Mouse (Mus musculus) hindbrain, embryonic 15.5 days (tissue): ENCODE results near the gene Snip1. TPM values are rescaled to one million over a fixed set of nuclear protein-coding genes. Genes with fewer than 3 reads are reported as not detected.

Experiments used
- ATAC-seq: fragments of 200-750 bp; cut with Nextera tagmentation; 2 replicates; pipeline ENCODE4 v1.8.0; 2017; ENCODE audit warnings: low read depth, moderate number of reproducible peaks, moderate TSS enrichment; ENCODE audit not compliant: low FRiP score
- H3K27ac ChIP-seq: fragments of 300-500 bp; sonication (generic); replicated peaks from 2 replicates; pipeline ENCODE4 v1.5.1; 2015; ENCODE audit warnings: mild to moderate bottlenecking, inconsistent platforms
- H3K27me3 ChIP-seq: fragments of 300-500 bp; sonication (generic); 2 replicates; pipeline ENCODE4 v1.6.1; 2015; ENCODE audit warnings: control low read depth, inconsistent platforms
- H3K36me3 ChIP-seq: fragments of 300-500 bp; sonication (generic); 2 replicates; pipeline ENCODE4 v1.6.1; 2015; ENCODE audit warnings: control low read depth, inconsistent platforms
- H3K4me1 ChIP-seq: fragments of 300-500 bp; sonication (generic); replicated peaks from 2 replicates; pipeline ENCODE4 v1.6.1; 2015; ENCODE audit warnings: control low read depth, inconsistent platforms
- H3K4me2 ChIP-seq: fragments of 300-500 bp; sonication (generic); 2 replicates; pipeline ENCODE4 v1.6.1; 2015; ENCODE audit warnings: moderate library complexity, mild to moderate bottlenecking, inconsistent platforms
- H3K4me3 ChIP-seq: fragments of 300-500 bp; sonication (generic); 2 replicates; pipeline ENCODE4 v1.5.1; 2015; ENCODE audit warnings: mild to moderate bottlenecking, inconsistent platforms
- H3K9ac ChIP-seq: fragments of 300-500 bp; sonication (generic); 2 replicates; pipeline ENCODE4 v1.6.1; 2015; ENCODE audit warnings: inconsistent platforms
- H3K9me3 ChIP-seq: fragments of 300-500 bp; sonication (generic); 2 replicates; pipeline ENCODE4 v1.6.1; 2016; ENCODE audit warnings: control low read depth, inconsistent platforms
- WGBS: fragments of 180-500 bp; shearing (Covaris S2); methylation state at CpG from one replicate; pipeline ENCODE4 v1.1.7; 2015; 5-methylcytosine and 5-hydroxymethylcytosine counted together
- polyA plus RNA-seq: library from polyadenylated mRNA; unstranded; fragments of >200 nt; fragmentation: Nextera tagmentation; extraction: Ambion mirVana; gene quantifications from 2 replicates; pipeline ENCODE4 v1.2.1, GENCODE M21; 2015

The Snip1 gene
- polyA plus RNA-seq, 1 experiment from 2014 or later: 22.7 TPM

GRCm38 (mm10) chr4:125105354-125105753 is 38.9 kb downstream of the Snip1 start:
- Histone ChIP-seq H3K36me3 (peaks cover 39% of the 10 kb centered on the region), H3K9me3 (no peaks in the 10 kb centered on the region), H3K9ac (no peak overlapping the region), H3K4me3 (no peak overlapping the region), H3K27me3 (no peaks in the 10 kb centered on the region), H3K4me2 (no peak overlapping the region), H3K27ac (no peak overlapping the region), H3K4me1 (no peaks in the 10 kb centered on the region)
- ATAC-seq: no peak
- WGBS: 95% methylated on average over 9 of the region's 9 CpGs

GRCm38 (mm10) chr4:125114638-125115037 is 48.2 kb downstream of the Snip1 start:
- Histone ChIP-seq H3K27me3 (no peaks in the 10 kb centered on the region), H3K27ac (no peak overlapping the region), H3K4me3 (no peak overlapping the region), H3K36me3 (peaks cover 18% of the 10 kb centered on the region), H3K9me3 (no peaks in the 10 kb centered on the region), H3K9ac (peak overlapping the region; percentile 11; the same call in 1 of the 2 replicates), H3K4me1 (peaks cover 19% of the 10 kb centered on the region), H3K4me2 (no peak overlapping the region)
- ATAC-seq: no peak; the same call in 1 of the 2 replicates
- 16% methylated on average over 6 of the region's 6 CpGs for WGBS

DNA sequence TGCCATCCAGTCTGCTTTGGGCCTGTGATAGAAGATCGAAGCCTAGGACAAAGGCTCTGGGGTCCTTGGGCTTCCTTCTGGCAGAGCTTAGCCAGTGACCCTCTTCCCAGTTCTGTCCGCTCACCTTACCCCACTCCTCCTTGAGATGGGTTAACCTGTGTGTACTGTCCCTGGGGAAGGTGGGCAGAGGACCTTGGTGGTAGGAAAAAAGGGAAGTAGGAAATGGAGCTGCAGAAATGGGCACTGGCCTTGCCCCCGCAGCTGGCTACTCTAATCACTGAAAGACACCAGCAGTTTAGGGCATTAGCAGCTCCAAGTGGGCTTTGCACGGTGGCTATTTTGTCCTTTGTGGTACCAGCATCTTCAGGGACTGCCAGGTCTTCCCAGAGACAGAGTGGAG is 48.6 kb downstream of the Snip1 start:
- peaks cover 19% of the 10 kb centered on the region for H3K4me1 ChIP-seq
- ATAC-seq: no peak
- no peaks in the 10 kb centered on the region for H3K27me3 ChIP-seq
- H3K4me3 ChIP-seq: no peak overlapping the region
- WGBS: 75% methylated on average over 4 of the region's 4 CpGs
- H3K36me3 ChIP-seq: peaks cover 18% of the 10 kb centered on the region
- H3K9me3 ChIP-seq: no peaks in the 10 kb centered on the region
- H3K4me2 ChIP-seq: no peak overlapping the region
- H3K9ac ChIP-seq: peak overlapping the region; percentile 11; the same call in 1 of the 2 replicates
- H3K27ac ChIP-seq: no peak overlapping the region

- H3K4me3 ChIP-seq: no peak overlapping the region
- 0 out of 2 replicates have a peak overlapping the region, but pooled peaks have one; percentile 9 for H3K27ac ChIP-seq
- no peaks in the 10 kb centered on the region for H3K27me3 ChIP-seq
- H3K4me2 ChIP-seq: no peak overlapping the region
- H3K9me3 ChIP-seq: no peaks in the 10 kb centered on the region
- ATAC-seq: no peak; the same call in 1 of the 2 replicates
- WGBS: 44% methylated on average over 6 of the region's 6 CpGs
- peaks cover 19% of the 10 kb centered on the region for H3K4me1 ChIP-seq
- H3K36me3 ChIP-seq: 0 out of 2 replicates have a peak, but pooled peaks cover 12% of the 10 kb centered on the region
- no peak overlapping the region for H3K9ac ChIP-seq
These were observed 49.2 kb downstream of the Snip1 start for GRCm38 (mm10) chr4:125115710-125116089.

DNA sequence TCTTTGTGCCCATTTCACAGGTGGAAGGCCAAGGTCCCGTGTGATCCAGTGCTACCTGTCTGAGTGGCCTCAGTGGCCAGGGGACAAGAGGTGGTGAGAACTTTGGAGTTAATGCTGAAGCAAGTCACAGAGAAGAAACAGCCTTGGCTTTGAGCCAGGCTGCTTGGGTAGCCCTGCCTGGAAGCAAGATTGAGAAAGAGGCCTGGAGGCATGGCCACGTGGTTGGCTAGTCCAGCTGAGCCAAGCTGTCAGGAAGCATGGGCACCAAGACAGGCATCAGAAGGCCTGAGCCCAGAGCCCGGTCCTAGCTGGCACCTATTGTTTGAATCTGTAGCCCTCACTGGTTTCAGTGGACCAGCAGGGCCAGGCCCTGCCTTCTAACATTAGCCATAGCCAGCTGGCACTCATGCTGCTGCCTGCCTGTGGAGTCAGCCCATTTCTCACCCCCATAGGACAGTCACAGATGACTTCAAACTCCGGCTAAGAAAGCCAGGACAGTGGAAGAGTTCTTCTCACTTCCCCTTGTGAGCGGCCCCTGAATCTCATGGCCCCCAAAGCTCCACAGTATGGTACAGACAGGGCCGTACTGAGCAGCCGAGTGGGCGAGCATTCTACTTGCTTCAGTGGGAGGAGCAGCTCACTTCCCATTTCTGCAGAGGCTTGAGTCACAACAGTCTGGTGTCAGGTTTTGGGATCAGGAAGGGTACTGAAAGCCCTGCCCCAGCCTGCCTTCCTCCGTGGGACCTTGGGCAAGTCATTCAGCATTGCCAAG is 49.8 kb downstream of the Snip1 start:
- Histone ChIP-seq H3K9me3 (no peaks in the 10 kb centered on the region), H3K27me3 (no peaks in the 10 kb centered on the region), H3K4me1 (peaks cover 19% of the 10 kb centered on the region), H3K9ac (no peak overlapping the region), H3K36me3 (0 out of 2 replicates have a peak, but pooled peaks cover 8% of the 10 kb centered on the region), H3K4me2 (no peak overlapping the region), H3K27ac (0 out of 2 replicates have a peak overlapping the region, but pooled peaks have one; percentile 9), H3K4me3 (no peak overlapping the region)
- 57% methylated on average over 9 of the region's 9 CpGs for WGBS
- ATAC-seq: peak; percentile 36; the same call in 1 of the 2 replicates

- Histone ChIP-seq H3K27ac (no peak overlapping the region), H3K27me3 (no peaks in the 10 kb centered on the region), H3K4me3 (no peak overlapping the region), H3K9ac (no peak overlapping the region), H3K4me2 (no peak overlapping the region), H3K36me3 (0 out of 2 replicates have a peak, but pooled peaks cover 2% of the 10 kb centered on the region), H3K9me3 (no peaks in the 10 kb centered on the region), H3K4me1 (peaks cover 19% of the 10 kb centered on the region)
- WGBS: 73% methylated on average over 13 of the region's 13 CpGs
- no peak for ATAC-seq
These were observed 50.5 kb downstream of the Snip1 start for GRCm38 (mm10) chr4:125116929-125117328.

DNA sequence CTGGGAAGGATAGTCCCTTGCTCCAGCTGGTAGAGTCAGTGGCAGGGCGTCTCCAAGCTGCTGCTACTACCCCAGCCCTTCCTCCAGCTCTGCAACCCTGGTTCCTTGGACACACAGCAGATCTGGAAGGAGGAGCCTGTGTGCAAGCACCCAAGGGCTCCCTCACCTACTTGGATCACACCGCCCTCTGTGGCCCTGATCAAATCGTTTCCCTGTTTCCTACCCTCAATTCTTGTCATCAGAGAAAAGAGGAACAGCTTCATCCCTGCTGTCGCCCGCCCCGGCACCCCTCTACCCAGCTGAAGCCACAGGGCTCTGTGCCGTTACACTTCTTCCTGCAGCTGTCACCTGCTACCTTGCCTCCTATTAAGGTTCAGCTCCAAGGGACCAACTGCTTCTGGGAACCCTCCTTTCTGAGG is 51.4 kb downstream of the Snip1 start:
- no peak for ATAC-seq
- WGBS: 89% methylated on average over 7 of the region's 7 CpGs
- no peak overlapping the region for H3K27ac ChIP-seq
- H3K9ac ChIP-seq: no peak overlapping the region
- H3K4me2 ChIP-seq: no peak overlapping the region
- no peak overlapping the region for H3K4me3 ChIP-seq
- no peaks in the 10 kb centered on the region for H3K36me3 ChIP-seq
- H3K4me1 ChIP-seq: peaks cover 24% of the 10 kb centered on the region
- H3K9me3 ChIP-seq: no peaks in the 10 kb centered on the region
- no peaks in the 10 kb centered on the region for H3K27me3 ChIP-seq

DNA sequence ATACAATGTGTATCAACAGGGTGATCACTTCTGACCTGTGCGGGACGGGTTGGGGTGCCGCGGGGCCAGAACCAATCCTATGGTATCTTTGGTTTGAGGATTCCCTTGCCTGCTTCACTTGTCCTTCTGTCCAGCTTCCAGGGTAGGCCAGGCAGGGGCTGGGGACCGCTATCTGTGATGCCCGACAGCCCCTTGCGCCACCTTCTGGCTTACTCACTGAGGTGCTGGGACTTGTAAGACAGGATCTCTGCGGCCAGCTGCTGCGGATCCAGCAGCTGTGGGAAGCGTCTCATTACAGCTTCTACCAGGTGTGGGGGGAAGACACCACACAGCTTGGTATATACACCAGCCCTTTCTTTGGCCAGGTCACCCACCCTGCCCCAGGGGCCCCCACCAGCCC is 52.6 kb downstream of the Snip1 start:
- no peak overlapping the region for H3K4me3 ChIP-seq
- ATAC-seq: no peak
- peaks cover 24% of the 10 kb centered on the region for H3K4me1 ChIP-seq
- H3K27me3 ChIP-seq: no peaks in the 10 kb centered on the region
- no peaks in the 10 kb centered on the region for H3K9me3 ChIP-seq
- no peaks in the 10 kb centered on the region for H3K36me3 ChIP-seq
- WGBS: 25% methylated on average over 10 of the region's 10 CpGs
- no peak overlapping the region for H3K4me2 ChIP-seq
- H3K9ac ChIP-seq: no peak overlapping the region
- no peak overlapping the region for H3K27ac ChIP-seq

- Histone ChIP-seq H3K36me3 (no peaks in the 10 kb centered on the region), H3K4me2 (no peak overlapping the region), H3K9me3 (no peaks in the 10 kb centered on the region), H3K27me3 (no peaks in the 10 kb centered on the region), H3K4me3 (no peak overlapping the region), H3K9ac (no peak overlapping the region), H3K27ac (no peak overlapping the region), H3K4me1 (peaks cover 21% of the 10 kb centered on the region)
- ATAC-seq: no peak
- WGBS: 96% methylated on average over 11 of the region's 11 CpGs
These were observed 53.2 kb downstream of the Snip1 start for GRCm38 (mm10) chr4:125119721-125120120.

DNA sequence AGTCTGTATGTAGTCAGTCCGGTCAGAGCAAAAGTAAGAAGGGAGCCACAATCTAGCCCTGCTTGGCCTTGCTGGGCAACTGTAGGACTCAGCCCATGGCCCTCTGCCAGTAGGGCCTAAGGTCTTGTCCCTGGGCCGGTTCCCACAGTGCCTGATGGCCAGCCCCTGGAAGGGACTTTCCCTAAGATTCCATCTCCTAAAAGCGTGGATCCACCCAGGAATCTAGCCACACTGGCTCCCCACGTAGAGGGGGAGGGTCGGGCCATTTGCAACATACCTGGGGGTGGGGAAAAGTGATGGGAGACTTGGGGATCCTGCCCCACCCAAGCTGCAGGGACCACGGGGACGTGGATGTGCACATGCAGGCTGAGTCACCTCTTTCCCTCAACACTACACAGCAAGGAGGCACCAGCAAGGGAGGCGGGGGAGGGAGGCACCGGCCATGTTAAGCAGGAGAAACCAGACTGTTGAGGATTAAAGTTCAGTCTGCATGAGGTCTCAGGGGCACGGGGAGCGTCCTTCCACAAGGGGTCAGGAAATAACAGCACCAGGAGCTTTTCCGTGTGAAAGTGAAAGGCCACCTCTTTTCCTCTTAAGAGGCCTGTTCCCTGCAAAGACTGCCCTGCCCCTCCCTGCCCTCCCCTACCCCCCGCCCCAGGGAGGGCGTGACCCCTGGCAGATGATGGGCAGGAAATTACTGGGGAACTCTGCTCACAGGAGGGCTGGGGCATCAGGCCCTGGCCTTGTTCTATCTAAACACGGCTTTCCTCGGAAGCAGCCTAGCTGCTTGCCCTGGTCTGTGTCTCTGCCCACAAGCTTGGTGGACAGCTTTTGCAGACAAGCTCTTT is 56.2 kb downstream of the Snip1 start:
- H3K36me3 ChIP-seq: no peaks in the 10 kb centered on the region
- no peak overlapping the region for H3K4me2 ChIP-seq
- 28% methylated on average over 16 of the region's 16 CpGs for WGBS
- no peak for ATAC-seq
- H3K4me1 ChIP-seq: peaks cover 17% of the 10 kb centered on the region
- H3K4me3 ChIP-seq: no peak overlapping the region
- H3K27me3 ChIP-seq: peaks cover 11% of the 10 kb centered on the region
- H3K27ac ChIP-seq: no peak overlapping the region
- H3K9me3 ChIP-seq: no peaks in the 10 kb centered on the region
- H3K9ac ChIP-seq: no peak overlapping the region

GRCm38 (mm10) chr4:125123279-125123671 is 56.8 kb downstream of the Snip1 start:
- Histone ChIP-seq H3K9ac (no peak overlapping the region), H3K27ac (no peak overlapping the region), H3K4me3 (no peak overlapping the region), H3K9me3 (no peaks in the 10 kb centered on the region), H3K4me2 (no peak overlapping the region), H3K4me1 (peaks cover 23% of the 10 kb centered on the region), H3K36me3 (no peaks in the 10 kb centered on the region), H3K27me3 (peaks cover 13% of the 10 kb centered on the region)
- ATAC-seq: no peak
- WGBS: 78% methylated on average over 7 of the region's 7 CpGs
